9 mouse cellular contexts compared by ENCODE assay signal in the genomic region with DNA sequence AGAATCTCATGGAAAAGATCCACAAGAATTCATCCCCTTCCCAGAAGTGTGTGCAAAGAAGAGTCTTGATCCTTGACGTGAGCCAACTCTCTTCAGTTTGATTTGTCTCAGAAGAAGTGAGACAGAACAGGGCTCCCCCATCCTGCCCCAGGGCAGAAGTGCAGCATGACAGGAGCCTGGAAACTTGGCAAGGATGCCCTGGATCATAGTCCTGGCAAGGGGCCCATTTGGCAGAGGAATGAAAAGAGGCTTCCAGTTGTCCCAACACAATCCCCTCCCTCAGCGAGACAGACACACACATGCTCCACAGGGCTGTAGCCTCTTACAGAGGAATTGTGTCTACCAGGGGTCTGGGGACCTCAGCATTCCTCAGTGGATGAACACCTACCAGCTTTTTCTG.
DNase-seq lines count a peak whose midpoint lies in the region; ATAC-seq and TF ChIP-seq lines count a peak whose summit lies in the region.
"Had no signal": no experiment of that assay in that cellular context is flagged by ENCODE, and none has a peak within 500 bp of the region (broad histone marks: within the 10 kb centered on the region; RNA-seq: fewer than 3 reads in every experiment).

No protein-coding gene starts in this region.

- TF ChIP-seq CTCF in heart, postnatal 0 days (IDR thresholded peaks at IDR 0.05; ENCODE audit: low read depth) = peak; percentile 20
- TF ChIP-seq CTCF in liver, postnatal 0 days (IDR thresholded peaks at IDR 0.05; ENCODE audit: low read depth) = peak; percentile 16
- TF ChIP-seq CTCF in thymus, adult 2 months (IDR thresholded peaks at IDR 0.05; ENCODE audit: borderline replicate concordance, control insufficient read depth, extremely low read depth, insufficient read depth, low read length, poor library complexity) = no peak

- H3K4me1 ChIP-seq in hindbrain, embryonic 15.5 days (replicated peaks) = peaks cover 5% of the 10 kb centered on the region; the same call in 1 of the 2 replicates
- H3K4me1 ChIP-seq in hindbrain, embryonic 10.5 days (replicated peaks) = 0 out of 2 replicates have a peak, but pooled peaks cover 13% of the 10 kb centered on the region
- H3K4me1 ChIP-seq in heart, postnatal 0 days (ENCODE audit: control insufficient read depth, insufficient read depth) = peaks cover 25% of the 10 kb centered on the region
- H3K4me1 ChIP-seq in liver, postnatal 0 days (ENCODE audit: insufficient read depth) = no peaks in the 10 kb centered on the region
- no peaks in the 10 kb centered on the region for H3K4me1 ChIP-seq in thymus, adult 2 months (replicated peaks; ENCODE audit: control insufficient read depth, insufficient read depth, low read length)

- H3K27me3 ChIP-seq in hindbrain, embryonic 15.5 days = no peaks in the 10 kb centered on the region
- no peaks in the 10 kb centered on the region; the same call in 1 of the 2 replicates for H3K27me3 ChIP-seq in hindbrain, embryonic 10.5 days (ENCODE audit: insufficient read depth, poor library complexity, severe bottlenecking)
- no peaks in the 10 kb centered on the region for H3K27me3 ChIP-seq in heart, postnatal 0 days (ENCODE audit: control insufficient read depth, insufficient read depth, low read length)
- no peaks in the 10 kb centered on the region for H3K27me3 ChIP-seq in liver, postnatal 0 days (ENCODE audit: insufficient read depth, low read length)
- no peaks in the 10 kb centered on the region for H3K27me3 ChIP-seq in thymus, adult 2 months (ENCODE audit: control insufficient read depth, insufficient read depth, low read length)

- H3K9me3 ChIP-seq in hindbrain, embryonic 15.5 days = no peaks in the 10 kb centered on the region
- no peaks in the 10 kb centered on the region for H3K9me3 ChIP-seq in hindbrain, embryonic 10.5 days
- H3K9me3 ChIP-seq in heart, postnatal 0 days (replicated peaks; ENCODE audit: control insufficient read depth, low read length) = no peaks in the 10 kb centered on the region
- H3K9me3 ChIP-seq in liver, postnatal 0 days (ENCODE audit: low read length) = no peaks in the 10 kb centered on the region
- H3K9me3 ChIP-seq: limb, embryonic 13.5 days had no signal

- no peak overlapping the region for H3K9ac ChIP-seq in hindbrain, embryonic 15.5 days
- no peak overlapping the region for H3K9ac ChIP-seq in heart, postnatal 0 days (replicated peaks; ENCODE audit: low read depth, low read length)
- H3K9ac ChIP-seq in liver, postnatal 0 days (replicated peaks) = no peak overlapping the region
- H3K9ac ChIP-seq: limb, embryonic 13.5 days had no signal

- ATAC-seq in hindbrain, embryonic 15.5 days (ENCODE audit: low FRiP score, low read depth) = peak; percentile 66; the same call in 1 of the 2 replicates
- 0 out of 2 replicates have a peak, but pooled peaks have one; percentile 34 for ATAC-seq in heart, postnatal 0 days (ENCODE audit: insufficient read depth, low read depth)
- no peak for ATAC-seq in liver, postnatal 0 days

- no peak for DNase-seq in hindbrain, embryonic 10.5 days (ENCODE audit: low spot score)
- peak; percentile 82 for DNase-seq in Muller cell, postnatal 12 days (ENCODE audit: inconsistent ontology term)
- DNase-seq in brain, adult 2 months (ENCODE audit: low read depth, low spot score) = peak; percentile 46
- peak; percentile 29 for DNase-seq in heart, postnatal 0 days (ENCODE audit: low spot score)
- DNase-seq in liver, postnatal 0 days = peak; percentile 36
- DNase-seq in thymus, adult 18-20 months = no peak
- DNase-seq in thymus, adult 2 months = no peak

- H3K4me2 ChIP-seq in hindbrain, embryonic 15.5 days = no peak overlapping the region
- no peak overlapping the region for H3K4me2 ChIP-seq in heart, postnatal 0 days (ENCODE audit: low read depth, low read length)
- H3K4me2 ChIP-seq in liver, postnatal 0 days (ENCODE audit: low read depth, low read length) = no peak overlapping the region
- H3K4me2 ChIP-seq: limb, embryonic 13.5 days had no signal

- H3K4me3 ChIP-seq in hindbrain, embryonic 15.5 days = no peak overlapping the region
- no peak overlapping the region for H3K4me3 ChIP-seq in hindbrain, embryonic 10.5 days
- no peak overlapping the region for H3K4me3 ChIP-seq in heart, postnatal 0 days (ENCODE audit: low read depth, low read length)
- H3K4me3 ChIP-seq in liver, postnatal 0 days (ENCODE audit: low read depth, low read length) = no peak overlapping the region
- no peak overlapping the region for H3K4me3 ChIP-seq in thymus, adult 2 months (ENCODE audit: control insufficient read depth, insufficient read depth, low read length)
- H3K4me3 ChIP-seq: limb, embryonic 13.5 days had no signal

- no peak for TF ChIP-seq EP300 in heart, postnatal 0 days (IDR thresholded peaks at IDR 0.05; ENCODE audit: low read depth)
- TF ChIP-seq EP300 in liver, postnatal 0 days (IDR thresholded peaks at IDR 0.05; ENCODE audit: low read depth) = no peak

- H3K36me3 ChIP-seq in hindbrain, embryonic 15.5 days = no peaks in the 10 kb centered on the region
- H3K36me3 ChIP-seq in hindbrain, embryonic 10.5 days = no peaks in the 10 kb centered on the region
- no peaks in the 10 kb centered on the region for H3K36me3 ChIP-seq in heart, postnatal 0 days (replicated peaks; ENCODE audit: control insufficient read depth, insufficient read depth, low read length)
- H3K36me3 ChIP-seq in liver, postnatal 0 days (replicated peaks; ENCODE audit: insufficient read depth, low read length) = no peaks in the 10 kb centered on the region
- no peaks in the 10 kb centered on the region for H3K36me3 ChIP-seq in thymus, adult 2 months (ENCODE audit: control insufficient read depth, insufficient read depth, low read length)
- H3K36me3 ChIP-seq: limb, embryonic 13.5 days had no signal

- WGBS in hindbrain, embryonic 15.5 days = 35% methylated on average over 2 of the region's 2 CpGs
- WGBS in hindbrain, embryonic 10.5 days = 80% methylated on average over 2 of the region's 2 CpGs
- WGBS in heart, postnatal 0 days = 3% methylated on average over 2 of the region's 2 CpGs
- 60% methylated on average over 2 of the region's 2 CpGs for WGBS in liver, postnatal 0 days (ENCODE audit: insufficient replicate concordance)
- WGBS in thymus, adult 2 months = 79% methylated on average over 2 of the region's 2 CpGs

- no peak for TF ChIP-seq POLR2A in thymus, adult 2 months (IDR thresholded peaks at IDR 0.05; ENCODE audit: control insufficient read depth, extremely low read depth, insufficient read depth, low read length, poor library complexity)

- H3K27ac ChIP-seq in hindbrain, embryonic 15.5 days (replicated peaks) = no peak overlapping the region
- no peak overlapping the region for H3K27ac ChIP-seq in hindbrain, embryonic 10.5 days
- no peak overlapping the region for H3K27ac ChIP-seq in heart, postnatal 0 days (ENCODE audit: low read depth)
- H3K27ac ChIP-seq in liver, postnatal 0 days (ENCODE audit: low read depth) = no peak overlapping the region
- H3K27ac ChIP-seq in thymus, adult 2 months (ENCODE audit: control insufficient read depth, insufficient read depth, low read length) = no peak overlapping the region
- H3K27ac ChIP-seq: limb, embryonic 13.5 days had no signal

Comparison
In these comparisons a context has a peak if more than half of its experiments do, and no peak if none do; other contexts are left out.
1. DNase-seq: peak in Muller cell, postnatal 12 days (single experiment), brain, adult 2 months (single experiment), heart, postnatal 0 days (single experiment) and liver, postnatal 0 days (single experiment); none in hindbrain, embryonic 10.5 days (single experiment), thymus, adult 18-20 months (0 of 2) and thymus, adult 2 months (single experiment).